Mouse (Mus musculus): ENCODE data around the gene Gpc5. TPM values are rescaled to one million over a fixed set of nuclear protein-coding genes. Genes with fewer than 3 reads are reported as not detected.

The Gpc5 gene
- polyA plus RNA-seq, 1 experiment from 2014 or later, result 0.07 TPM

DNA sequence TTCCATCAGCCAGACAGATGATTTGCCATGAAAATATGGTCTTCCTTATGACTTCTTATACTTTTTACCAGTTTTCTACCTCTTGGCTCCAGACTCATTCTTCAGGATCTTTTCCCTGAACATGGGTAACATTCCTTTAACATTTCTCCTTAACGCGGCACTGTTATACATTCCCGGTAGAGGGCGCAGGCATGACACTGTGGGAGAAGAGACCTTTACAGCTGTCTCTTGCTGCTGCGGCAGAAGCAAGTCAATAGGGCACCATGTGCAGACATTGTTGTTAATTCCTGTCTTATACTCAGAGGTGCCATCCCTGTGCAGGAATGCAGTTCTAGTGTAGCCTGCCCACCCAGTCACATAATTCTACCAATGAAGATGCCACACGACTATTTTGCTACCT is 1115.0 kb downstream of the Gpc5 start:
- 22% methylated on average over 6 of the region's 6 CpGs for WGBS
- H3K4me2 ChIP-seq (replicated peaks; ENCODE audit: low read depth), result no peak overlapping the region
- H3K9me3 ChIP-seq (ENCODE audit: control insufficient read depth, low read length), result no peaks in the 10 kb centered on the region
- H3K27ac ChIP-seq (replicated peaks), result no peak overlapping the region
- peak; percentile 83 for TF ChIP-seq CTCF (IDR thresholded peaks at IDR 0.05; ENCODE audit: low read depth)
- TF ChIP-seq EP300 (optimal IDR thresholded peaks at IDR 0.05), result no peak
- H3K27me3 ChIP-seq (ENCODE audit: control insufficient read depth, insufficient read depth, low read length), result no peaks in the 10 kb centered on the region
- ATAC-seq (ENCODE audit: low FRiP score, low TSS enrichment) (no peak), DNase-seq (ENCODE audit: low spot score) (peak; percentile 31)
- H3K36me3 ChIP-seq (ENCODE audit: control insufficient read depth, insufficient read depth, low read length), result no peaks in the 10 kb centered on the region
- H3K4me1 ChIP-seq (replicated peaks; ENCODE audit: control insufficient read depth, insufficient read depth), result no peaks in the 10 kb centered on the region
- no peak overlapping the region for H3K9ac ChIP-seq (ENCODE audit: low read length)
- no peak overlapping the region for H3K4me3 ChIP-seq (ENCODE audit: low read depth, low read length)

- Histone ChIP-seq H3K4me2 (replicated peaks; ENCODE audit: low read depth) (no peak overlapping the region), H3K9me3 (ENCODE audit: control insufficient read depth, low read length) (no peaks in the 10 kb centered on the region), H3K9ac (ENCODE audit: low read length) (no peak overlapping the region), H3K36me3 (ENCODE audit: control insufficient read depth, insufficient read depth, low read length) (no peaks in the 10 kb centered on the region), H3K4me3 (ENCODE audit: low read depth, low read length) (no peak overlapping the region), H3K4me1 (replicated peaks; ENCODE audit: control insufficient read depth, insufficient read depth) (no peaks in the 10 kb centered on the region), H3K27ac (replicated peaks) (no peak overlapping the region), H3K27me3 (ENCODE audit: control insufficient read depth, insufficient read depth, low read length) (no peaks in the 10 kb centered on the region)
- 89% methylated on average over 3 of the region's 3 CpGs for WGBS
- ATAC-seq (ENCODE audit: low FRiP score, low TSS enrichment) (no peak), DNase-seq (ENCODE audit: low spot score) (no peak)
- TF ChIP-seq EP300 (optimal IDR thresholded peaks at IDR 0.05), result no peak
- TF ChIP-seq CTCF (IDR thresholded peaks at IDR 0.05; ENCODE audit: low read depth), result no peak
Measured at GRCm38 (mm10) chr14:116208581-116208980, 1116.6 kb downstream of the Gpc5 start.

- no peak overlapping the region for H3K4me3 ChIP-seq (ENCODE audit: low read depth, low read length)
- no peak overlapping the region for H3K4me2 ChIP-seq (replicated peaks; ENCODE audit: low read depth)
- WGBS, result 65% methylated on average over 5 of the region's 5 CpGs
- H3K36me3 ChIP-seq (ENCODE audit: control insufficient read depth, insufficient read depth, low read length), result no peaks in the 10 kb centered on the region
- H3K4me1 ChIP-seq (replicated peaks; ENCODE audit: control insufficient read depth, insufficient read depth), result no peaks in the 10 kb centered on the region
- H3K9me3 ChIP-seq (ENCODE audit: control insufficient read depth, low read length), result no peaks in the 10 kb centered on the region
- no peak for TF ChIP-seq EP300 (optimal IDR thresholded peaks at IDR 0.05)
- TF ChIP-seq CTCF (IDR thresholded peaks at IDR 0.05; ENCODE audit: low read depth), result no peak
- no peak overlapping the region for H3K9ac ChIP-seq (ENCODE audit: low read length)
- DNase-seq (ENCODE audit: low spot score) (no peak), ATAC-seq (ENCODE audit: low FRiP score, low TSS enrichment) (no peak)
- no peaks in the 10 kb centered on the region for H3K27me3 ChIP-seq (ENCODE audit: control insufficient read depth, insufficient read depth, low read length)
- no peak overlapping the region for H3K27ac ChIP-seq (replicated peaks)
Measured at GRCm38 (mm10) chr14:116209045-116209444, 1117.0 kb downstream of the Gpc5 start.

GRCm38 (mm10) chr14:116210304-116210703 is 1118.3 kb downstream of the Gpc5 start:
- Histone ChIP-seq H3K4me2 (replicated peaks; ENCODE audit: low read depth) (no peak overlapping the region), H3K27me3 (ENCODE audit: control insufficient read depth, insufficient read depth, low read length) (no peaks in the 10 kb centered on the region), H3K36me3 (ENCODE audit: control insufficient read depth, insufficient read depth, low read length) (no peaks in the 10 kb centered on the region), H3K9me3 (ENCODE audit: control insufficient read depth, low read length) (no peaks in the 10 kb centered on the region), H3K27ac (replicated peaks) (no peak overlapping the region), H3K4me1 (replicated peaks; ENCODE audit: control insufficient read depth, insufficient read depth) (no peaks in the 10 kb centered on the region), H3K4me3 (ENCODE audit: low read depth, low read length) (no peak overlapping the region), H3K9ac (ENCODE audit: low read length) (no peak overlapping the region)
- 79% methylated on average over 6 of the region's 6 CpGs for WGBS
- TF ChIP-seq EP300 (optimal IDR thresholded peaks at IDR 0.05) (no peak), CTCF (IDR thresholded peaks at IDR 0.05; ENCODE audit: low read depth) (no peak)
- DNase-seq (ENCODE audit: low spot score), result no peak
- ATAC-seq (ENCODE audit: low FRiP score, low TSS enrichment), result no peak

GRCm38 (mm10) chr14:116212029-116212428 is 1120.0 kb downstream of the Gpc5 start:
- H3K9me3 ChIP-seq (ENCODE audit: control insufficient read depth, low read length), result no peaks in the 10 kb centered on the region
- TF ChIP-seq EP300 (optimal IDR thresholded peaks at IDR 0.05) (no peak), CTCF (IDR thresholded peaks at IDR 0.05; ENCODE audit: low read depth) (no peak)
- H3K27me3 ChIP-seq (ENCODE audit: control insufficient read depth, insufficient read depth, low read length), result no peaks in the 10 kb centered on the region
- no peak overlapping the region for H3K4me2 ChIP-seq (replicated peaks; ENCODE audit: low read depth)
- H3K9ac ChIP-seq (ENCODE audit: low read length), result no peak overlapping the region
- no peaks in the 10 kb centered on the region for H3K36me3 ChIP-seq (ENCODE audit: control insufficient read depth, insufficient read depth, low read length)
- ATAC-seq (ENCODE audit: low FRiP score, low TSS enrichment) (no peak), DNase-seq (ENCODE audit: low spot score) (no peak)
- no peak overlapping the region for H3K27ac ChIP-seq (replicated peaks)
- H3K4me3 ChIP-seq (ENCODE audit: low read depth, low read length), result no peak overlapping the region
- H3K4me1 ChIP-seq (replicated peaks; ENCODE audit: control insufficient read depth, insufficient read depth), result no peaks in the 10 kb centered on the region

GRCm38 (mm10) chr14:116258126-116258525 is 1166.1 kb downstream of the Gpc5 start:
- Histone ChIP-seq H3K4me2 (replicated peaks; ENCODE audit: low read depth) (no peak overlapping the region), H3K36me3 (ENCODE audit: control insufficient read depth, insufficient read depth, low read length) (no peaks in the 10 kb centered on the region), H3K4me3 (ENCODE audit: low read depth, low read length) (no peak overlapping the region), H3K9me3 (ENCODE audit: control insufficient read depth, low read length) (no peaks in the 10 kb centered on the region), H3K27ac (replicated peaks) (no peak overlapping the region), H3K9ac (ENCODE audit: low read length) (no peak overlapping the region), H3K27me3 (ENCODE audit: control insufficient read depth, insufficient read depth, low read length) (no peaks in the 10 kb centered on the region), H3K4me1 (replicated peaks; ENCODE audit: control insufficient read depth, insufficient read depth) (no peaks in the 10 kb centered on the region)
- no peak for DNase-seq (ENCODE audit: low spot score)
- TF ChIP-seq CTCF (IDR thresholded peaks at IDR 0.05; ENCODE audit: low read depth) (no peak), EP300 (optimal IDR thresholded peaks at IDR 0.05) (no peak)
- 100% methylated on average over 1 of the region's 1 CpGs for WGBS
- ATAC-seq (ENCODE audit: low FRiP score, low TSS enrichment), result no peak
